Mouse (Mus musculus) heart, postnatal 36 days (tissue): Measurements from ENCODE around the gene AI837181. TPM values are rescaled to one million over a fixed set of nuclear protein-coding genes. Genes with fewer than 3 reads are reported as not detected.

Experiments
- DNase-seq, 2 experiments: peaks; one replicate each; pipeline ENCODE4 v3.0.0; 2021 to 2022
- intact Hi-C: fragments of 180-260 bp; cut with DNase I; formaldehyde crosslinking; loops from one replicate; pipeline ENCODE4 v1.15.1; 2025
- total RNA-seq, 2 experiments: library from RNA; stranded (reverse); gene quantifications; 2 replicates each; pipeline ENCODE4 v1.2.3; 2021

The AI837181 gene
- total RNA-seq, 2 experiments from 2014 or later = 33.3 to 38.1 TPM

- no peak for DNase-seq
- intact Hi-C loops = no loop called here
Measured at GRCm38 (mm10) chr19:5463212-5463611, 38.3 kb downstream of the AI837181 start.

- peak; percentile 64 to 65 for DNase-seq
Measured at GRCm38 (mm10) chr19:5463791-5464562, 39.0 kb downstream of the AI837181 start.

GRCm38 (mm10) chr19:5465037-5465436, 40.1 kb downstream of the AI837181 start:
- intact Hi-C loops = loop anchor here (2.0 kb wide), 1 partner anchor 22 kb away; no protein-coding TSS in a partner anchor
- no peak for DNase-seq

More at GRCm38 (mm10) chr19:5463791-5464562, 39.0 kb downstream of the AI837181 start:
- intact Hi-C loops = loop anchor here (2.0 kb wide), 1 partner anchor 23 kb away; no protein-coding TSS in a partner anchor

GRCm38 (mm10) chr19:5466916-5467500, 42.1 kb downstream of the AI837181 start:
- intact Hi-C loops = no loop called here
- DNase-seq = no peak

GRCm38 (mm10) chr19:5468374-5468773, 43.4 kb downstream of the AI837181 start, which contains the start of gene Ctsw:
TSS of gene Ctsw (minus strand) at chr19:5468507.
- DNase-seq = no peak
- intact Hi-C loops = no loop called here

- intact Hi-C loops = no loop called here
- no peak for DNase-seq
Measured at GRCm38 (mm10) chr19:5471846-5472245, 46.9 kb downstream of the AI837181 start.

GRCm38 (mm10) chr19:5472857-5473256, 47.9 kb downstream of the AI837181 start:
- intact Hi-C loops = no loop called here
- DNase-seq = no peak

- intact Hi-C loops = no loop called here
- DNase-seq = peak; percentile 82 to 84
Measured at GRCm38 (mm10) chr19:5473720-5474119, 48.8 kb downstream of the AI837181 start, which contains the start of gene Efemp2. TSS of gene Efemp2 (plus strand) at chr19:5473954.

- DNase-seq = peak; percentile 46 to 65
- intact Hi-C loops = no loop called here
Measured at GRCm38 (mm10) chr19:5474281-5475068, 49.5 kb downstream of the AI837181 start.

- intact Hi-C loops = no loop called here
- DNase-seq = no peak
Measured at GRCm38 (mm10) chr19:5475069-5475714, 50.2 kb downstream of the AI837181 start.

Other genes with a start within 250 kb of the AI837181 start
- gene Pacs1, start 152.0 kb upstream of the AI837181 start, total RNA-seq = 10 to 100 TPM; 19.9 to 21.5 TPM
- gene Sf3b2, start 129.7 kb upstream of the AI837181 start, total RNA-seq = 100 to 1,000 TPM; 115 to 128 TPM
- 10 to 100 TPM; 20.0 to 24.2 TPM for gene Gal3st3, start 126.8 kb upstream of the AI837181 start, total RNA-seq
- not detected for gene Catsper1, start 89.4 kb upstream of the AI837181 start, total RNA-seq
- gene Cst6, start 75.6 kb upstream of the AI837181 start, total RNA-seq = 10 to 100 TPM in 1 of 2 experiments, 1 to 10 TPM in 1; 9.5 to 10.2 TPM
- 10 to 100 TPM; 16.5 to 17.7 TPM for gene Eif1ad, start 58.4 kb upstream of the AI837181 start, total RNA-seq
- 100 to 1,000 TPM; 126 to 142 TPM for gene Banf1, start 58.0 kb upstream of the AI837181 start, total RNA-seq
- 10 to 100 TPM; 53.2 to 55.5 TPM for gene Sart1, start 36.4 kb upstream of the AI837181 start, total RNA-seq
- 1 to 10 TPM in 1 of 2 experiments, under 1 TPM in 1; 0.17 to 2.8 TPM for gene Tsga10ip, start 22.6 kb upstream of the AI837181 start, total RNA-seq
- 100 to 1,000 TPM; 297 to 319 TPM for gene Drap1, start 165 bp upstream of the AI837181 start, total RNA-seq
- gene Fosl1, start 22.4 kb downstream of the AI837181 start, total RNA-seq = not detected
- 10 to 100 TPM in 1 of 2 experiments, 1 to 10 TPM in 1; 9.5 to 11.0 TPM for gene Ccdc85b, start 32.8 kb downstream of the AI837181 start, total RNA-seq
- gene Fibp, start 35.5 kb downstream of the AI837181 start, total RNA-seq = 10 to 100 TPM; 50.3 to 50.5 TPM
- gene Ctsw, start 43.4 kb downstream of the AI837181 start, total RNA-seq = under 1 TPM in 1 of 2 experiments, not detected in 1; 0.43 TPM
- gene Efemp2, start 48.8 kb downstream of the AI837181 start, total RNA-seq = 1 to 10 TPM; 9.0 to 9.8 TPM
- 10 to 100 TPM; 19.6 to 23.7 TPM for gene Mus81, start 63.3 kb downstream of the AI837181 start, total RNA-seq
- gene Cfl1, start 65.3 kb downstream of the AI837181 start, total RNA-seq = 100 to 1,000 TPM; 174 to 188 TPM
- under 1 TPM; 0.58 to 0.70 TPM for gene 1700020D05Rik, start 78.6 kb downstream of the AI837181 start, total RNA-seq
- gene Snx32, start 85.4 kb downstream of the AI837181 start, total RNA-seq = 1 to 10 TPM; 5.1 TPM
- gene Ovol1, start 135.5 kb downstream of the AI837181 start, total RNA-seq = not detected
- 1 to 10 TPM; 3.1 to 3.4 TPM for gene Ap5b1, start 142.9 kb downstream of the AI837181 start, total RNA-seq
- gene Rnaseh2c, start 176.7 kb downstream of the AI837181 start, total RNA-seq = 10 to 100 TPM; 42.7 to 53.2 TPM
- 10 to 100 TPM; 30.3 to 37.0 TPM for gene Kat5, start 185.1 kb downstream of the AI837181 start, total RNA-seq
- gene Rela, start 212.3 kb downstream of the AI837181 start, total RNA-seq = 10 to 100 TPM; 25.6 to 31.2 TPM
- 10 to 100 TPM; 19.5 to 29.0 TPM for gene Sipa1, start 238.6 kb downstream of the AI837181 start, total RNA-seq